Mouse (Mus musculus): ENCODE measurements at regions not wholly inside any gene's neighbourhood (a gene's known extent, or its start where the extent isn't known, plus 50 kb on each side); places are given as distances from the start of the nearest gene placed in this dataset.

DNA sequence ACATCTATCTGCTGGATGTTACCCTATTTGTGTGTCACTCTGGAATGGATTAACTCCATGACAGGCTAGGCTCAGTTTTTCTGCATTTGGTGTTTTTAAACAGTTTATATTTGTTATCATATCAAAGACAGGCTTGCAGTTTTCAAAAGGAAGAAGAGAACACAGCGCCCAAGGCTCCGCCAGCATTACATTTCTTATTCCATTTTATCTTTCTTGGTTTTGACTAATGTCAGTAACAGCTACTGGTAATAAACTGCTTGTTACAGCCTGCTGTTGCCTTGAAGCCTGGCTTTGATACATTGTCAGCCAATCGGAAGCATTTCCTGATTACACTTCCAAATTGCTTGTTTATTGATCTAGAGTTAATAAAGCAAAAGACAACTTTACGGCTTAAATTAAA, 219.4 kb upstream of the Mdfic start:
- DNase-seq = no peak

- no peak for DNase-seq
These were observed 211.1 kb upstream of the Mdfic start for GRCm38 (mm10) chr6:15509314-15509713.

- no peak for DNase-seq
These were observed 183.2 kb upstream of the Mdfic start for GRCm38 (mm10) chr6:15537279-15537678.

DNA sequence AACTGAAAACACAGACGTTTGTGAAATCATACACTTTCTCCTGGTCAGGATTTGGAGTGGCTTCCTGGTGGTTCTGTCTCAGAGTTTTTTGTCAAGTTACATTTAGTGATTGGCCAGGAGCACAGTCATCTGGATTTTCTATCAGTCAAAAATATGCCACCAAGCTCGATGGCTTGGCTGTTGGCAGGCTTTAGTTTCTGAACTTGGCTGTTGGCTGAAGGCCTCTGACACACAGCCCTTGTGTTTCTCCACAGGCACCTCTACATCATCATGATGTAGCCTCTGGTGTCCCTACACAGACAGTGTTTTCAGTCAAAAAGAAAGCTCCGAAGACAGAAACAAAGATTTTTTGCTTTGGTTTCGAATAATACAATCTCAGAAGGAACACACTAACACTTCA, 178.5 kb upstream of the Mdfic start:
- peak; percentile 3 for DNase-seq

DNA sequence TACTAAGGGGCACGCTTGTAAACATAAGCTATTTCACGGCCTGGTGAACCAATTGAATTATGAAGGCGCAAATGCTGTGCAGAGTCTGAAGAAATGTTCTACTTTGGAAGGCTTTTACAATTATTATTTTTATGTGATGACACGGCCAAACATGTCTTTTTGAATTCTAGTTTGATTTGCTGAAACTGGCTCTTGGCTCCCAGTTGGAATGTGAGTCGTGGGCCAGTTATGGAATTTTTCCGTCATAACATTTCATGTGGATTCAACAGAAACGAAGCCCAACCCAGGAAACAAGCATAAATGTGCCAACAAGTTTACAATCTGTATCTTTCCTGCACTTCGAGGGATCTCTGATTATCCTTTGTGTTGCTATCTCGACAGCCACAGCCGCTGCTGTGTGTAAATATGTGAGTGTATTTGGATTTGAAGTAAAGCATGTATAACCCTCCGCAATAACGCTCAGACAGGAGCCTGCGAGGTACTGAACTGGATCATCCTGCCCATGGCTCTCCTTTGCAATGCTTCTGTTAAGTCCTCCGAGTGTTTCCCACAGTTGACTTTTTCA, 176.9 kb upstream of the Mdfic start:
- DNase-seq = no peak

DNA sequence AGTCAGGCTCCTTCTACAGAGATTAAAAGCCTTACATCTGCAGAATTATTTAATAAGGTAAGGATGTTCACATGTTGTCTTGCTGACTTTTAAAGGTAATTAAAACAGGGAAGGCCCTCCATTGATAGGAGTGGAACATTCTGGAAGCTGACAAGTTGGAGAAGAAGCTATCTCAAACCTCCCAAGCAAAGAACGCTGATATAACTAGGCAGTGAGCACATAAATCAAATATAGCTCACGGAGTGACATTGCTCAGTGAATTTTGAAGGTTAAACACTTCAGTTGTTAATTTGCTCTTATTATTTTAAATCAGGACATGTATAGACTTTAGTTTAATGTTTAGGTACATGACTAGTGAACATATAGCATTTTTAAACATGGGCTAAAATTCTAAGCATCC, 171.6 kb upstream of the Mdfic start:
- DNase-seq = no peak

DNA sequence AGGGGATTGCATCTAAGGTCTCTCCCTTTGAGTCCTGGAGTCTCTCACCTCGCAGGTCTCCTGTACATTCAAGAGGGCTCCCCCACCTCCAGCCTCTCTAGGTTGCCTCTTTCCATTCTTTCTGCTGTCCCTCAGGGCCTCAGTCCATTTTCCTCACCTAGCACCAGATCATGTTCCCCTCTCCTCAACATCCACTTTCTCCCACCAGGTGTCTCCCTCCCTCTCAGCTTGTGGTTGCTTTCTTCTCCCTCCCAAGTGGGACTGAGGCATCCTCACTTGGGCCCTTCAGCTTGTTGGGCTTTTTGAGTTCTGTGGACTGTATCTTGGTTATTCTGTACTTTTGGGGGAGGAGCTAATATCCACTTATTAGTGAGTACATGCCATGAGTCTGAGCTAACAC, 127.7 kb upstream of the Mdfic start:
- no peak for DNase-seq

- DNase-seq = no peak
These were observed 123.1 kb upstream of the Mdfic start for GRCm38 (mm10) chr6:15597226-15597983.

GRCm38 (mm10) chr6:15610208-15610607, 110.3 kb upstream of the Mdfic start:
- DNase-seq = no peak

GRCm38 (mm10) chr6:15625910-15626564, 94.4 kb upstream of the Mdfic start:
- no peak for DNase-seq

- DNase-seq = no peak
These were observed 81.9 kb upstream of the Mdfic start for GRCm38 (mm10) chr6:15638548-15638947.

DNA sequence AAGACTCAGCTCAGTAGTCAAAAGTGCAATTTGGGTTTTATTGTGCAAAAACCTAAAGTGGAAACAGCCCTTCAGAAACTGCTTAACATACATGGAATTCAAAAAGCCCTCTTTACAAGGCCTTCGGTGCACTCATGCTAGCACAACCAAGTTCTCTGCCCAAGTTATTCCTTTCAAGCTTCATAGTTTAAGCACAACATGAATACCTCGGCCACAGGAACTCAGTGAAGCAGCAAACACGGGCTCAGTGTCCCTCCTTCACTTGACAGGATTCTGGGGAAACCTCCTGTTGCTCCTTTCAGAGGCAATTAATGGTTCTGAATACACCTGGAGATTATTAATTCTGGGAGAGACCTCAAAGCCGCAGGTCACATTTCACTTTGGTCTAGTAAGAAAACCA, 81.1 kb upstream of the Mdfic start:
- no peak for DNase-seq

GRCm38 (mm10) chr6:15639809-15640479, 80.5 kb upstream of the Mdfic start:
- DNase-seq = no peak

- no peak for DNase-seq
These were observed 76.2 kb upstream of the Mdfic start for GRCm38 (mm10) chr6:15644311-15644710.

DNA sequence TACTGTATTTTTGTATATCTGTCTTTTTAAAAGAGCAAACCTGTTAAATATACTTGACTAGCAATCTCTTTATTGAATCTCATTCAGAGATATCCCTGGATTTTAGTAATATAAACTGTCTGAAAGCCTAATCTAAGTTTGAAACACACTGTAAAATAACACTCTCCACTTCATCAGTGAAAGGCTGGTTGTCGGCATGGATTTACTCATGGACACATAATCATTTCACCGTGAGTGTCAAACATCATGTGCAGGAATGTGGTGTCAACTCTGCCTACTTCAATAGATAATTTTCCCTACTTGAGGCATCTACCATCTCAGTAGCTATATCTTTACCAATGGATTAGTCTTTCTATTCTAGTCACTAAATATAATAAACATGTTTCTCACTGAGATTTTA, 73.0 kb upstream of the Mdfic start:
- DNase-seq = no peak

Measured in adrenal gland, adult 8-10 months (tissue).